Mouse (Mus musculus): ENCODE measurements at regions not wholly inside any gene's neighbourhood (a gene's known extent, or its start where the extent isn't known, plus 50 kb on each side); places are given as distances from the start of the nearest gene placed in this dataset.
A peak's percentile ranks its signal among the peaks of the same experiment; 100 is the strongest.

GRCm38 (mm10) chr1:72046072-72046471, 166.0 kb downstream of the Mreg start:
- no peak for DNase-seq (ENCODE audit: low read depth, low spot score)

GRCm38 (mm10) chr1:72038518-72038917, 173.6 kb downstream of the Mreg start:
- DNase-seq (ENCODE audit: low read depth, low spot score) = peak; percentile 5

- DNase-seq (ENCODE audit: low read depth, low spot score) = no peak
Measured at GRCm38 (mm10) chr1:72036600-72036999, 175.5 kb downstream of the Mreg start.

GRCm38 (mm10) chr1:72036141-72036540, 176.0 kb downstream of the Mreg start:
- no peak for DNase-seq (ENCODE audit: low read depth, low spot score)

- no peak for DNase-seq (ENCODE audit: low read depth, low spot score)
Measured at GRCm38 (mm10) chr1:72033941-72034340, 178.2 kb downstream of the Mreg start.

GRCm38 (mm10) chr1:72032214-72032613, 179.9 kb downstream of the Mreg start:
- DNase-seq (ENCODE audit: low read depth, low spot score) = no peak

GRCm38 (mm10) chr1:72030763-72031405, 181.2 kb downstream of the Mreg start:
- no peak for DNase-seq (ENCODE audit: low read depth, low spot score)

- no peak for DNase-seq (ENCODE audit: low read depth, low spot score)
Measured at GRCm38 (mm10) chr1:72029625-72030024, 182.5 kb downstream of the Mreg start.

GRCm38 (mm10) chr1:72026861-72027260, 185.2 kb downstream of the Mreg start:
- no peak for DNase-seq (ENCODE audit: low read depth, low spot score)

GRCm38 (mm10) chr1:72022631-72023030, 189.5 kb downstream of the Mreg start:
- no peak for DNase-seq (ENCODE audit: low read depth, low spot score)

- DNase-seq (ENCODE audit: low read depth, low spot score) = no peak
Measured at GRCm38 (mm10) chr1:72018479-72019222, 193.5 kb downstream of the Mreg start.

GRCm38 (mm10) chr1:72017814-72018478, 194.2 kb downstream of the Mreg start:
- no peak for DNase-seq (ENCODE audit: low read depth, low spot score)

GRCm38 (mm10) chr1:72015471-72015870, 196.6 kb downstream of the Mreg start:
- DNase-seq (ENCODE audit: low read depth, low spot score) = no peak

GRCm38 (mm10) chr1:72014580-72014979, 197.5 kb downstream of the Mreg start:
- no peak for DNase-seq (ENCODE audit: low read depth, low spot score)

GRCm38 (mm10) chr1:72013863-72014262, 198.2 kb downstream of the Mreg start:
- DNase-seq (ENCODE audit: low read depth, low spot score) = no peak

GRCm38 (mm10) chr1:72012710-72013109, 199.4 kb downstream of the Mreg start:
- DNase-seq (ENCODE audit: low read depth, low spot score) = no peak

GRCm38 (mm10) chr1:72009270-72009928, 202.7 kb downstream of the Mreg start:
- DNase-seq (ENCODE audit: low read depth, low spot score) = no peak

GRCm38 (mm10) chr1:72006696-72007291, 205.3 kb downstream of the Mreg start:
- no peak for DNase-seq (ENCODE audit: low read depth, low spot score)

- DNase-seq (ENCODE audit: low read depth, low spot score) = no peak
Measured at GRCm38 (mm10) chr1:72005956-72006355, 206.2 kb downstream of the Mreg start.

- no peak for DNase-seq (ENCODE audit: low read depth, low spot score)
Measured at GRCm38 (mm10) chr1:72005550-72005949, 206.6 kb downstream of the Mreg start.

- no peak for DNase-seq (ENCODE audit: low read depth, low spot score)
Measured at GRCm38 (mm10) chr1:72003424-72004278, 208.5 kb downstream of the Mreg start.

Measured in WW6 (cell line).